Mouse (Mus musculus) spleen, embryonic (tissue): ENCODE measurements around the gene Prdm4.

Source experiments
- CTCF ChIA-PET: fragments of 350-600 bp; sonication (Branson Sonifier 250); formaldehyde crosslinking; loops from one replicate; lab custom pipeline; 2022; lab: Charles Lee

The Prdm4 gene

GRCm38 (mm10) chr10:85916498-85917309 is at the start of gene Prdm4:
Prdm4 (minus strand) TSS chr10:85917142.
- CTCF ChIA-PET = no interaction called here

DNA sequence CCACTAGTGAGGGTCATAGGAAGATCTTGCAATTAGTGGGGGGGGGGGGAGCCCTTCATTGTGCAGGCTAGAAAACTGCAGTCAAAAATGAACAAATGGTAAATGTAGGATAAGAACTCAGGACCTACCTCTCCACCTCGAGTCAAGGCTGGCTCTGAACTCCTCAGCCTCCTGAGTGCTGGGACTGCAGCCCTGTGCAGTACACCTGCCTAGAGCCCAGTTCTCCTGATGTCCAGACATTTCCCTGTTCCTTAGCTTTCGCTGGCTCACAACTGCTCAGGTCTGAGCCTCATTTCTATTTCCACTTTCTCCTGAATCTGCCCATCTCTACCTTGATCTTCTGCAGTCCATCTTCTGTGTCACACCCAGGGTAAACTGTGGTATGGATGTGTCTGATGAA is 49.5 kb upstream of the Prdm4 start:
- CTCF ChIA-PET = no interaction called here

- CTCF ChIA-PET = no interaction called here
These were observed 47.4 kb upstream of the Prdm4 start for GRCm38 (mm10) chr10:85964316-85964715.

- CTCF ChIA-PET = no interaction called here
These were observed 46.0 kb upstream of the Prdm4 start for GRCm38 (mm10) chr10:85962897-85963296.

- CTCF ChIA-PET = no interaction called here
These were observed 40.6 kb upstream of the Prdm4 start, which contains the start of gene Rtcb for GRCm38 (mm10) chr10:85957464-85957950. Rtcb (minus strand) TSS chr10:85957823.

DNA sequence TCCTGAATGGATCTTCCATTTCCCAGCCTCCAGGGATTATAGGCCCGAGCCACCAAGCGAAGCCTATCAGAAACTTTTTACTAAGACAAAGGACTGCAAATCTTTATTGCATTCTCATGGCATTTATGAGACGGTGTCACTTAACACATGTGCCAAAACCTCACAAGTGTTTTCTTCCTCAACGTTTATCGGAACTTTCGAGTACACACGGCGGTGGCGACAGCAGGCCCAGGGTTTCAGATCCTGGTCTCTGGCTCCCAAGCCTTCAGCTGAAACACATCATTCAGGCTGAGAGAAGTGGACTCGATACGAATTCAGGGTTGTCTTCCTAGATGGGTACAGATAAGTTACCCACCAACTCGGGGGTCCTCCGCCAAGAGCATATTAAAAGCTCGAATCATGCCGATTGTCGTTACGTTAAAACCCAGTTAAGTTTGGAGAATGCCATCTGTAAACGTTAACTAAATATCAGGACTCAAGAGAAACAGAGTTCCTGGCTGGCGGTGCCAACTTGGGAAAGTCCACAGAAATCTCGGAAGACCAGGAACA is 40.0 kb upstream of the Prdm4 start:
- CTCF ChIA-PET = no interaction called here

- CTCF ChIA-PET = no interaction called here
These were observed 37.5 kb upstream of the Prdm4 start for GRCm38 (mm10) chr10:85954429-85954828.

- CTCF ChIA-PET = interaction anchor here (0.6 kb wide), 1 partner anchor 521 kb away, joined by 8 read pairs; no protein-coding TSS in a partner anchor
These were observed 36.5 kb upstream of the Prdm4 start for GRCm38 (mm10) chr10:85953401-85953800.

DNA sequence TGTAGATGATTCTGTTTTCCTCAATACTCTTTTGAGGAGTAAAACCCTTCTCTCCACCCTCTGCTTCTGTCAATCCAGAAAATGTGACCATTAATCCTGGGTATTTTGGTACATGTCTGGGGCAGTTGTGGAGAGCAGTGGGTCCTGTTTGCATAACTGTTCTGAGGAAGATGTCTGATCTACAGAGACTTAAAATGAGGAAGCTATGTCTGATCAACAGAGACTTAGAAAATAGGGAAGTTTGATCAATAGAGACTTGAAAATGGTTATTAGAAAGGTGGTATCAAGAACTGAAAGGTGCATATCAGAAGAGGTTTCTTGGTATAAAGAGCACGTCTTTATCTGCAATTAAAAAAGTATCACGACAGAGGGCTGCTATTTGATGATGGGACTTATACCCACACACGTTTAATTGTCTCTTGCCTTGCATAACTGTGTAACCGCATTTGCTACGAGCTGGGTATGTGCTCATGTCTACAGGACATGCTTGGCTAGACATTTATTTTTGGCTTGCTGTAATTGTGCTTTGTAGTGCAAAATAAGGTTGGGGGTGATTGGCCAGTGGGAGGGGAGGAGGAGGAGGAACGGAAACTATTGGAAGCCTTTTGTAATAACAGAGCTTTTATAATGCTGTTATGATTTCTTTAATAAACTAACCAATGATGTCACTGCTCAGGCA is 35.0 kb upstream of the Prdm4 start:
- CTCF ChIA-PET = no interaction called here

- CTCF ChIA-PET = no interaction called here
These were observed 31.7 kb upstream of the Prdm4 start for GRCm38 (mm10) chr10:85948483-85949196.

DNA sequence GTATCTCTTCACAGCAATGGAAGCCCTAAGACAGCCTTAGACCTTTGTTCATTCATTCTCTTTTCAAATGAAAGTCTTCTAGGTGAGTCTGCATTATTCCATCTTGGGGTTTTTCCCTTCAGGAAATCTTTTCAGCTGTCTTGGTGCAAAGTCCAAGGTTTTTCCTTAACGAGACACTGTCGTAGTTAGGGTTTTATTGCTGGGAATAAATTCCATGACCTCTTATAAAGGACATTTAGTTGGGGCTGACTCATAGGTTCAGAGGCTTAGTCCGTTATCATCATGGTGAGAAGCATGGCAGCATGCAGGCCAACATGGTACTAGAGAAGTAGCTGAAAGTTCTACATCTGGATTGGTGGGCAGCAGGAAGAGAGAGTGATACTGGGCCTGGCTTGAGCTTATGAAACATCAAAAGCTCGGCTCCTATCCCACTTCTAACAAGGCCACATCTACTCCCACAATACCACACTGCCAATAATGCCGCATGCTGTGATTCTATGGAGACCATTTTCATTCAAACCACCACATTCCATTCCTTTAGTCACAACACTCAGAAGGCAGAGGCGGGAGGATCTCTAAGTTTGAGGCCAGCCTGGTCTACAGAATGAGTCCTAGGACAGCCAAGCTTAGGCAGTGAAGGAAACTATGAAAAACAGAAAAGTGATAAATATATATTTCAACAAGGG is 19.5 kb upstream of the Prdm4 start:
- CTCF ChIA-PET = no interaction called here

DNA sequence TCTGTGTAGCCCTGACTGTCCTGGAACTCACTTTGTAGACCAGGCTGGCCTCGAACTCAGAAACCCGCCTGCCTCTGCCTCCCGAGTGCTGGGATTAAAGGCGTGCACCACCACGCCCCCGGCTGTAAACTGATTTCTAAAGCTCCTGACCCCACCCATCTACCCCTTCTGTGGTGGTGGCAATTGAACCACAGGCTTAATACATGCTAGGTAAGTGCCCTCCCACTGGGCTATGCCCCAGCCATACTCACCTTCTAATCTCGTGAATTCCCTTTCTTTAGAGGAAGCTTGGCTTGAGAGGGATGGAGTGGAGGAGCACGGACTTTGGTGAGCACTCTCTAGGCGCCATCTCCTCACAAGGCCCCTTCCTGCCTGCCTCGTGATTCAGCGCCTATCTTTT is 13.0 kb upstream of the Prdm4 start:
- CTCF ChIA-PET = no interaction called here

DNA sequence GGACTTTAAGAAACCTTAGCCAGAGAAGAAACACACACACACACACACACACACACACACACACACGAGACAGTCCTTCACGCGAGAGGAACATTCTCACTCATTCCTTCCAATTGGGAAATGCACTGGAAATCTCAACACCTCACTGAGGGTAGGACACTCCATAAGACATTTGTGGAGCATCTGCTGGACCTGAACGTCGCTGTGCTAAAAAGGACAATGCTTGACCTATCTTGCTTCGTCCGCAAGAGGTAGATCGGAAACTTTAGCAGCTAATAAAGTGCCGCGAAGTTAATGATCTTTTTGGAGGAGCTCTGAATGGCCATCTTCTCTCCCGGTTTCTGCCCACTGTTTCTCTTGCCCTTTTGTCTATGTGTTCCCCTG is 12.3 kb upstream of the Prdm4 start:
- CTCF ChIA-PET = interaction anchor here (1.0 kb wide), 1 partner anchor 52 kb away, joined by 12 read pairs; no protein-coding TSS in a partner anchor

DNA sequence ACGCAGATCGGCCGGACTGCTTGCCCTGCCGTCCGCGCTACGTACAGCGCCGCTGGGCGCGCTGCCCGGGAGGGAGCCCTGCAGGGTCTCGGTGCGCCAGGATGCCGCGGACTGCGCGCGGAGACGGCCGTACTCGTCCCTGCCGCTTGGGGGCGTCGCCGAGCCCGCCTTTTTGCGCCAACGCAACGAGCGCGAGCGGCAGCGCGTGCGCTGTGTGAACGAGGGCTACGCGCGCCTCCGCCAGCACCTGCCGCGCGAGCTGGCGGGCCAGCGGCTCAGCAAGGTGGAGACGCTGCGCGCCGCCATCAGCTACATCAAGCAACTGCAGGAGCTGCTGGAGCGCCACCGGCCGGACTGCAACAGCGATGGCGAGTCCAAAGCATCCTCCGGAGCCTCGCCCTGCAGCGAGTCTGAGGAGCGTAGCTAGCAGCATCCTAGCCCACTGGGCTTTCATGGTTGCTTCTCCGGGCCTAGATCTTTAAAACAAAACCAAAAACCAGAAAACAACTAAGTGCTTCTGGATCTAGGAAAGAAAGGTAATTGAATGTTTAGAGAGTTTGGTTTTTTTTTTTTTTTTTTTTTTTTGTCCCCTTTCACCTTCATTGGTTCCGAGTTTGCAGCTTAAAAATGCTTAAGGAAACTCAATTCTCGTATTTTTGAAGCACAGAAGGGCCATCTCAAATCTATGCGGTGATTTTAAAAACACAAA is 11.7 kb upstream of the Prdm4 start:
- CTCF ChIA-PET = interaction anchor here (0.5 to 1.0 kb wide), 2 partner anchors 52 to 1591 kb away, joined by 12 to 19 read pairs; no protein-coding TSS in a partner anchor

- CTCF ChIA-PET = interaction anchor here (1.0 kb wide), 1 partner anchor 51 kb away, joined by 12 read pairs; no protein-coding TSS in a partner anchor
These were observed 10.9 kb upstream of the Prdm4 start, which contains the start of gene Ascl4 for GRCm38 (mm10) chr10:85927676-85928445. Ascl4 (plus strand) TSS chr10:85927681.

- CTCF ChIA-PET = no interaction called here
These were observed 37.0 kb downstream of the Prdm4 start for GRCm38 (mm10) chr10:85879886-85880486.

DNA sequence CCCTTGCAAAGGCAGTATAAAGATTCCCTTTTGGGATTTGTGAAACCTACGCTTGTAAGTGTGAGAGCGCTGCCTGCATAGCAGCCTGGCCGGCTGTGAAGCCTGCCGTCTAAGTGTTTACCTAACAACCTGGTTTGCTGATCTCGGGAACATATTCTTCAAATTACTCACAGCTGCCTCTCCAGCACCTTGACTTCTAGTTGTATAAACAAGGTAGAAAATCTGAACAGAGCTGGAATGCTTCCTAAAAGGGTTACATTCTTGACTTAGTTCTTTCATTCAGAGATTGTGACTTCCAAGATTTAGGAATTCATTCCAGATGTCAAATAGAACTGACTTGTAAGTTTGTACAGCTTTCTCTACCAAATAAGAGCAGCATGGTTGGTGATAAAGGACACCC is 41.1 kb downstream of the Prdm4 start:
- CTCF ChIA-PET = no interaction called here

DNA sequence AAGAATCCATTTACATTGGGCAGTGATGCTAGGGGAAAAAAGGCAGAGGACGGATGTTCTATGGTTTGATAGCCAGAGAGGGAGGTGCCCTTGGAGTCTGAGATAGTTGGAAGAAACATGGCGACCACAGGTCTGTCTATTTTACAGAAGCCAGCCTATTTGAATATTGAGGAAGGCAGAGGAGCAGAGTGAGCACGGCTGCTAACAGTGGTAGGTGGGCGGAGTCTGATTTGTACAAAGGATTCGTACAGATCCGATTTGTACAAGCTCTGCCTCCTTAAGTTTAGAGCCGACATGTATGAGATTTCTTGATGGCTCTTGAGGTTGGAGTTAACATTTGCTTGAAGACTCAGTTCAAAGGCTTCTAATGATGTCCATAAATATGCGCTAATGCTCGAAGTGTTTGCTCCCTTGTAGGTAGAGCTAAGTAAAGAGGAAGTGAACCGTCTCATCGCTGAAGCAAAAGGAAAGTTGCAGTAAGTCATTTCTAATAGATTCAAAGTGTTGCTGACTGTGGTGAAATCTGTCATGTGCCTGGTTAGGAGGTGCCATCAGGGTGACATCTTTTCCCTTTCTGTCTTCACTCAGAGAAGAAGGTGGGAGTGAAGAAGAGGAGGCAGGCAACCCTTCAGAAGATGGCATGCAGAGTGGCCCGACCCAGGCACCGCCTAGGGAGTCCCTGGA is 42.9 kb downstream of the Prdm4 start:
- CTCF ChIA-PET = no interaction called here

DNA sequence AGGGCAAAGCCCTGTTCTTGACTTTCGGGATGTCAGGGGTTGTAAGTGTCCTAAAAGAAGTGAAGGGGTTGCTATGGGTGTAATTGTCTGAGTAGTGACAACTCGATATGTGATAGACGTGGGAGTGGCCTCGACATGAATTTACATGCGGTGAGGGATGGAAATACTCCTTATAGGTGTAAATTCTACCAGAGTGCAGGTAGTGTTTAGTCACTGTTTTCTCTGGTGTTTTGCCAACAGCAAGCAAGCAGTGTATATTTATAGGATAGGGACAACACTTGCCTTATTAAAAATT is 44.5 kb downstream of the Prdm4 start:
- CTCF ChIA-PET = no interaction called here
